Mouse (Mus musculus) testis, adult 2 months (tissue): ENCODE data around the gene Fam186b.

Experiments used
- CTCF ChIP-seq: fragments of 200-500 bp; IDR thresholded peaks from 2 replicates; pipeline ENCODE4 v1.5.1; 2012; ENCODE audit warnings: low read depth, mild to moderate bottlenecking, inconsistent platforms, low read length, moderate library complexity; ENCODE audit not compliant: control insufficient read depth, insufficient read depth, insufficient replicate concordance
- POLR2A ChIP-seq: fragments of 200-500 bp; IDR thresholded peaks from 2 replicates; pipeline ENCODE4 v1.6.1; 2012; ENCODE audit warnings: low read depth, mild to moderate bottlenecking, inconsistent platforms, low read length, moderate library complexity; ENCODE audit not compliant: control insufficient read depth

- TF ChIP-seq POLR2A: no peak
- no peak for TF ChIP-seq CTCF
These were observed 38.8 kb upstream of the Fam186b start for GRCm38 (mm10) chr15:99334500-99334899.
